Mouse (Mus musculus) B cell, adult 67 days (primary cell): ENCODE data around the gene Aurkaip1. TPM values are rescaled to one million over a fixed set of nuclear protein-coding genes. Genes with fewer than 3 reads are reported as not detected.

ENCODE experiments used
- total RNA-seq, 2 experiments: library from RNA; stranded (reverse); gene quantifications; 4 replicates each; pipeline ENCODE4 v1.2.4; 2023

Gene Aurkaip1
- 10 to 100 TPM; 69.6 to 73.2 TPM for total RNA-seq

DNA sequence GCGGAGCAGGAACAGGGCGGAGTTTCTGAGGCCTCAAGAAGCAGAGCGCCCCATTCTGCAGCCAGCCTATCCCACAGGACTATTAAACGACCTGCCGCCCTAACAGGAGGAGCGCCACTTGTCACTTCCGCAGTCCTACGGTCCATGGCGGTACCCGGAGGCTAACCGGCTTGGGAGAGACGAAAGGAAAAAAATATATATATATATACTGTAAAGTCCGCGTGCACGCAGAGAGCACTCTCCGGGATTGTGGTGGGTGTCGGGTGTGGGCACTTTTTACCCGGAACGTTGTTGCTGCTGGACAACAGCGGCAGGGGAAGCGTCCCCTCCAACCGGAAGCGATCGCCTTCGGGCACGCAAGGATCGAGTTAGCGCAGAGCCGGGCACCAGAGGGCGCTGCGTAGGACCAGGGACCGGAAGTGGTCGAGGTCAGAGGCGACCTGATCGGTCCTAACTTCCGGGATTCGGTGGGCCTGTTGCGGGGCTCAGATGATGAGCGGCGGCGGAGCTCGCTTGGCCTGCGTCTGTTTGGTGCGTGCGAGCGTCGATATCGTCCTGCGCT lies at the start of gene Aurkaip1:
TSS of gene Aurkaip1 (plus strand) at position 68 of the 562 bp plus-strand sequence.

DNA sequence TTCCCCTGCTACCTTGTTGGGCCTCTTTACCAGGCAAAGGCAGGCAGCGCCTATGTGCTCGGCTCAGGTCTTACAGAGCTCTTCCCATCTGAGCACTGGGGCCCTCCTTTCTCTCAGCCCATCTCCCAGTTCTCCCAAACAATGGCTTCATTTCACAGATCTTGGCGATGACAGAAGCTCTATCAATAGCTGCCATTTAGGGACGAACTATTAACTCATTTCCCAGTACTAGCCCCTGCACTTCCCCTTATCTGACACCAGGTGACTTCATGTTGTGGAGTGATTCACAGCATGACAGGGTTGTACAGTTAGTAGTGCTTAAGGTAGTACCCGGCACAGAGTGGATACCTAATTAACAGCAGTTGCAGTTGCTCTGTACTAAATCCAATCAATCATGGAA lies 45.3 kb upstream of the Aurkaip1 start, which contains the start of gene Tmem88b:
TSS of gene Tmem88b (minus strand) at position 56 of the 400 bp plus-strand sequence.

DNA sequence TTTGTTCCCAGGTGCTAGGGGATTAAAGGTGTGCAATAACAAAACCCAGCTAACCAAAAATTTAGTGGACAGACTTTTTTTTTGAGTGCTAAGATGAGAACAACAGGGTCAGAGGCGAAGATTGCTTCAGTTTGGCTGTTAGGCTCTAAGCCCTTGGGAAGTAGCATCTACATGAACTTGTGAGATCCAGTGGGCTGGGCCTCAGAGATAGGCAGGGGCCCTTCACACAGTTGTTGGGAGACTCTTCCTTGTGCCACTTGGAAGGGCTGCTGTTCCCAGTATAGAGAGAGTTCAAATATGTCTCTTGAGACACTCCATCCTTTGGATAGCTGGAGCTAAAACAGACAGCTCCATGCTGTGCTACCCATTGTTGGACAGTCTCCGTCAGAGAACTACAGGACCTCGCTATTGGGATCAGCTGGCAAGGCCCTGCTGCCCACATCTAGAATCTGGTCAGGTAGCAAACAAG lies 41.0 kb upstream of the Aurkaip1 start, which contains the start of gene Ankrd65:
TSS of gene Ankrd65 (plus strand) at position 419 of the 469 bp plus-strand sequence.

DNA sequence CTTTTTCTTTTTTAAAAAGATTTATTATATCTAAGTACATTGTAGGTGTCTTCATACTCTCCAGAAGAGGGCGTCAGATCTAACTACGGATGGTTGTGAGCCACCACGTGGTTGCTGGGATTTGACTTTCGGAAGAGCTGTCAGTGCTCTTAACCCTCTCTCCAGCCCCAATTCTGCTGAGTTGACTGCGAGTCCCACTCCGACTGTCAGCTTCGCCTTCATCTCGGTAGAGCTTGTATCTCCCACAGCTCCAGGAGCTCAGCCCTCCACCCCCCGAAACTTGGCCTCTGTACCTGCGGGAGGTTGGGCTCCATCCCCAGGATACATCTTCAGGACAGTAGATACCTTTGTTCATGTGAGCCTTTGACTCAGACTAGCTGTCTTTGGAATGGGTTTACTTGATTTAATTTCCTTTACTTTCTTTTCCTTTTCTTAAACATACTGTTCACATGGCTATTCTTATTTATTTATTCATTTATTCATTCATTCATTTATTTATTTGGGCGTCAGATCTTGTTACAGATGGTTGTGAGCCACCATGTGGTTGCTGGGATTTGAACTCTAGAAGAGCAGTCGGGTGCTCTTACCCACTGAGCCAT lies 28.2 kb upstream of the Aurkaip1 start, which contains the start of gene Mrpl20:
TSS of gene Mrpl20 (plus strand) at position 138 of the 599 bp plus-strand sequence.

DNA sequence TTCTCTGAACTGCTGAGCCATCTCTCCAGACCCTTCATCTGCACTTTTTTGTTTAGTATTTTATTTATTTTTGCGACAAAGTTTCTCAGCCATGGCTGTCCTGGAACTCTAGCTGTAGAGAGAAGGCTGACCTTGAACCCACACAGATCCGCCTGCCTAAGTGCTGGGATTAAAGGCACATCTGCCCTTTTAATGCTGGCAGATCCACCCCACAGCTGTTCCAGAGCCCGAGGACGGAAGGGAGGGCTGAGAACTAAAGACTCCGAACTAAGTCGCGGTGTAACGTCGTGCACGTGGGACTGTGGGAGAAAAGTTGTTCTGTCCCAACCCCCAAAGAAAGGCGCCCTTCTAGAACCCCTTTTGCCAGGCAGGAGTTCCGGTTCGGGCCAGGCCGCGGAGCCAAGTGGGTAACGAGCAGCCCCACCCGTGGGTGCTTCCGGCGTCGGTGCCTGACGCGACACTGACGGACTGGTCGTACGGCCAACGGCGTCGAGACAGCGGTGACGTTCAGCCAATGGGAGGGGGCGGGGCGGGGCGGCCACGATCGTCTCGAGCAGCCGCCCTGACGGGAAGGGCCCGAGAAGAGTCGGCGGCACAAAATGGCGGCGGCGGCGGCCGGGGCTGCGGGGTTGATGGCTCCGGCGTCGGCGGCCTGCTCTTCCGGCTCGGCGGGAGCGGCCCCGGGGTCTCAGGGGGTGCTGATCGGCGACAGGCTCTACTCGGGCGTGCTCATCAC lies 19.0 kb upstream of the Aurkaip1 start, which contains the start of gene Ccnl2:
TSS of gene Ccnl2 (plus strand) at position 561 of the 736 bp plus-strand sequence.

DNA sequence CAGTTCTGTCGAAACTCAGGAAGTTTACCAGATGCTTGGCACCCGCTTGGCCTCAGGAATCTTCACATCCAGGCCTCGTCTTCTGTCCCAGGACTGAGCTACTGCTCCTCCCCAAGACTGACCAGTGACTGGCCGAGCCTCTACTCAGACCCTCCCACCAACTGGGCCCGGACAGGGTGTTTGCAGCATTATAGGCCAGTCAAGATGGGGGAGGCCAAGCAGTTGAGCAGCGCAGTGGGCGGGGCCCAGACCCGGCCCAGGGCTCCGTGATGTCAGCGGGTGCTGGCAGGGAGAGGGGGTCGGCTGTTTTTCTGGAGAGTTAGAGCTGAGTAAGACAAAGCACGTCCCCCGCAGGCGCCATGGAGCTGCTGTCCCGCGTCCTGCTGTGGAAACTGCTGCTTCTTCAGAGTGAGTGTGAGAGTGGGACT lies 8.4 kb downstream of the Aurkaip1 start, which contains the start of gene Mxra8:
TSS of gene Mxra8 (plus strand) at position 198 of the 428 bp plus-strand sequence.

DNA sequence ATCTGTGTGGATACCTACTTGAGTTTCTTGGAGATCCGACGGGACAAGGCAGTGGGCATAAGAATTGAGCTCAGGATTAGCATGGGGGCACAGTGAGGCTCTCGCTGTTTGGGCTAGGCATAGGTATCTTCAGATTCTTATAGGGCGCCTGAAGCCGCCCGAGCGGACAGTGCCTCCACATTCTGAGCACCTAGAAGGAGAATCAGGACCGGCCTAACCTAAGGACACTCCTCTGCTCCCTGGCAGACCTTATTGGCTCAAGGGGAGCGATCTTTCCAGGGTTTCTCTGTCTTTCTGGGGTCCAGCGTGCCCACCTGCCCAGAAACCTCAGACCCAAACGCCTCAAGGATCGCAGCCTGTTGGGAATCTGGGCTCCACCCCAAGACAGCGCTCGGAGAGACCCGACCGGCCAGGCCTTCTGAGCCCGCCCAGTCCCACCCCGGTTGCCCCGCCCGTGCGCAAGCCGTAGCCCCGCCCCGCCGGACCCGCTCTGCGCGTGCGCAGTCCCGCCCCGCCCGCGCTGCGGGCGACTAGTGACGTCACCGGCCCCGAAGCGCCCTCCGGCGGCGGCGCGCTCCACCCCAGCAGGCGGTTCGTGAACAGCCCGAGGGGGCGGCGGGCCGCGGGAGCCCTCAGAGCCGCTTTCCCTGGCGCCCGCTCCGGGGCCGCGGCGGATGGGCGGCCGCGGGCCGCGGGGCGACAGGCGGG lies 16.0 kb downstream of the Aurkaip1 start, which contains the start of gene Dvl1:
TSS of gene Dvl1 (plus strand) at position 532 of the 708 bp plus-strand sequence.

DNA sequence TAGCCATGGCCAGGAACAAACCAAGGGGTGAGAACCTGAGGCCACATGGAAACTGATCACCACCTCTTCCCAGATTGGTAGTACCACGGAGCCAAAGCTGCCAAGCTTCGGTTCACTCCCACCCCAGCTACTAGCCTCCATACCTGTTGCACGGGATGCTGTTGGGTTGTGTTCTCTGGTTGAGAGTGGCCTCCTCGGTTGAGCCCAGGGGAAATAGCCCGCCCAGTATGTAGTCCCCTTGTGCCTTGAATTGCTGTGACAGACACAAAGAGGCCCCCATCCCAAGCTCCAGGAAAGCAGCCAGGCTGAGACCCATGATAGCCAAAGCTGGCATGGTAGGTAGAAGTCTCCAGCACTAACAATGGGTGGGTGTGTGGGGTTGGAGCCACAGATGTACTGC lies 31.9 kb downstream of the Aurkaip1 start, which contains the start of gene Tas1r3:
TSS of gene Tas1r3 (minus strand) at position 362 of the 400 bp plus-strand sequence.

DNA sequence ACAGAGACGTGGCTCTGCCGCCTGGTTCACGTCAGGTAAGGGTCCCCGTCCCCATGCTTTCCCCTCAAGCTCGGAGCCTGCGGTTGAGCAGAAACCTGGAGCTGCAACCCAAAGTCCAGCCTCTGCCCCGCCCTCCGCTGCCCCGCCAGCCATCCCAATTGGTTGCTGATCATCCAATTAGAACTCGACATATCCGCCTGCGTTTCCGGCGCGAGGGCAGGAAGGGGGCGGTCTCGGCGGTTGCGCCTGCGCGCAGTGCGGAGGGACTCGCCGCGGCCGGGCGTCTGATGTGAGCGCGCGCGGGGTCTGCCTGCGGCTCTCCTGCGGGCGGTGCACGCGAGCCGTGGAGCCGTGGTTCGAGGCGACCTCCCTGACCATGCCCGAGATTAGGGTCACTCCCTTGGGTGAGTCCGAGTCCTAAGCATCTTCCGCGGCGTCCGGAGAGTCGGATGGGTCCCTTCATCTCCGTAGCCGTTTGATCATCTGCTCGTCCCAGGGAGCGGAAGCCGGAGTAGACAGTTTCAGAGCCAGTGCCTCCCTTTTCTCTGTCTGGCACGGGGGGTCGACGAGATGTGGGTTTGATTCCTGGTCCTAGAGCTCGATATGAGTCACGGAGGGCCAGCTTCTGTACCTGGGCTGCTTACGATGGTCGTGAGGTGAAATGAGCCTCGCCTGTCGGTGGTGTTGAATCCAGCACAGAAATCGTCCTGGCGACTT lies 38.4 kb downstream of the Aurkaip1 start, which contains the start of the genes Cptp and Ints11:
TSS of gene Cptp (minus strand) at position 124 of the 717 bp plus-strand sequence.
TSS of gene Ints11 (plus strand) at position 230 of the 717 bp plus-strand sequence.

Other genes starting within 250 kb of the Aurkaip1 start
- gene Slc35e2, start 229.9 kb upstream of the Aurkaip1 start, total RNA-seq: 10 to 100 TPM; 24.5 to 30.3 TPM
- 100 to 1,000 TPM; 142 to 147 TPM for gene Cdk11b, start 206.4 kb upstream of the Aurkaip1 start, total RNA-seq
- gene Gm10563, start 185.9 kb upstream of the Aurkaip1 start, total RNA-seq: not detected
- not detected for gene Mmp23, start 177.9 kb upstream of the Aurkaip1 start, total RNA-seq
- gene Mib2, start 162.1 kb upstream of the Aurkaip1 start, total RNA-seq: 10 to 100 TPM; 45.4 to 47.4 TPM
- 1 to 10 TPM; 3.8 to 5.4 TPM for gene Fndc10, start 136.9 kb upstream of the Aurkaip1 start, total RNA-seq
- gene Ssu72, start 126.5 kb upstream of the Aurkaip1 start, total RNA-seq: 10 to 100 TPM; 78.2 to 97.2 TPM
- under 1 TPM; 0.52 to 0.65 TPM for gene Tmem240, start 96.5 kb upstream of the Aurkaip1 start, total RNA-seq
- gene Atad3a, start 70.2 kb upstream of the Aurkaip1 start, total RNA-seq: 10 to 100 TPM; 49.7 to 54.5 TPM
- gene Vwa1, start 56.6 kb upstream of the Aurkaip1 start, total RNA-seq: not detected
- gene Tmem88b, start 45.4 kb upstream of the Aurkaip1 start, total RNA-seq: not detected
- not detected for gene Ankrd65, start 40.8 kb upstream of the Aurkaip1 start, total RNA-seq
- 10 to 100 TPM; 36.1 to 46.0 TPM for gene Mrpl20, start 28.4 kb upstream of the Aurkaip1 start, total RNA-seq
- gene Ccnl2, start 18.8 kb upstream of the Aurkaip1 start, total RNA-seq: 100 to 1,000 TPM; 234 to 257 TPM
- 10 to 100 TPM; 11.4 to 16.3 TPM for gene Mxra8, start 8.4 kb downstream of the Aurkaip1 start, total RNA-seq
- 10 to 100 TPM; 63.8 to 68.9 TPM for gene Dvl1, start 16.1 kb downstream of the Aurkaip1 start, total RNA-seq
- 1 to 10 TPM; 1.3 to 2.1 TPM for gene Tas1r3, start 32.1 kb downstream of the Aurkaip1 start, total RNA-seq
- gene Cptp, start 38.2 kb downstream of the Aurkaip1 start, total RNA-seq: 10 to 100 TPM; 13.3 to 18.2 TPM
- gene Ints11, start 38.3 kb downstream of the Aurkaip1 start, total RNA-seq: 10 to 100 TPM; 56.0 to 56.7 TPM
- 10 to 100 TPM; 24.5 to 24.6 TPM for gene Pusl1, start 60.5 kb downstream of the Aurkaip1 start, total RNA-seq
- 10 to 100 TPM; 68.7 to 74.2 TPM for gene Acap3, start 60.5 kb downstream of the Aurkaip1 start, total RNA-seq
- gene Ube2j2, start 112.6 kb downstream of the Aurkaip1 start, total RNA-seq: 100 to 1,000 TPM in 1 of 2 experiments, 10 to 100 TPM in 1; 98.5 to 126 TPM
- 1 to 10 TPM; 3.7 to 3.9 TPM for gene C1qtnf12, start 131.0 kb downstream of the Aurkaip1 start, total RNA-seq
- 1 to 10 TPM; 2.9 to 3.8 TPM for gene B3galt6, start 161.4 kb downstream of the Aurkaip1 start, total RNA-seq
- gene Sdf4, start 161.6 kb downstream of the Aurkaip1 start, total RNA-seq: 100 to 1,000 TPM; 124 to 134 TPM
- gene Tnfrsf4, start 182.6 kb downstream of the Aurkaip1 start, total RNA-seq: 10 to 100 TPM in 1 of 2 experiments, 1 to 10 TPM in 1; 3.7 to 11.2 TPM
- gene Tnfrsf18, start 194.9 kb downstream of the Aurkaip1 start, total RNA-seq: 10 to 100 TPM; 15.0 to 17.0 TPM
- gene Ttll10, start 228.1 kb downstream of the Aurkaip1 start, total RNA-seq: not detected